Mouse (Mus musculus): Measurements from ENCODE around the gene Rnf135. TPM values are rescaled to one million over a fixed set of nuclear protein-coding genes. Genes with fewer than 3 reads are reported as not detected.

The Rnf135 gene
- total and polyA plus RNA-seq, 3 experiments = 10.9 to 12.4 (median 11.3) TPM

- 0 out of 2 replicates have a peak, but pooled peaks have one; percentile 57 for TF ChIP-seq NELFE (IDR thresholded peaks at IDR 0.05; ENCODE audit: low read depth, low read length)
- TF ChIP-seq JUN (IDR thresholded peaks at IDR 0.05; ENCODE audit: insufficient read depth, low read depth, low read length) = no peak
- TF ChIP-seq E2F4 (IDR thresholded peaks at IDR 0.05; ENCODE audit: insufficient replicate concordance, low read depth, low read length) = no peak
- TF ChIP-seq POLR2AphosphoS2 (IDR thresholded peaks at IDR 0.05; ENCODE audit: low read depth, low read length) = no peak
- no peak for TF ChIP-seq ZNF384 (IDR thresholded peaks at IDR 0.05; ENCODE audit: low read depth, low read length)
- peak; percentile 80 for TF ChIP-seq SIN3A (IDR thresholded peaks at IDR 0.05; ENCODE audit: low read length)
- peak; percentile 61 for TF ChIP-seq ELF1 (IDR thresholded peaks at IDR 0.05; ENCODE audit: low read depth, low read length)
- no peak for TF ChIP-seq MYC (IDR thresholded peaks at IDR 0.05; ENCODE audit: low read depth, low read length)
- no peak; the same call in 1 of the 2 replicates for TF ChIP-seq RAD21 (IDR thresholded peaks at IDR 0.05; ENCODE audit: low read depth, low read length)
Measured at GRCm38 (mm10) chr11:80145787-80146275, 37.8 kb upstream of the Rnf135 start (continued).

GRCm38 (mm10) chr11:80147748-80148147, 35.9 kb upstream of the Rnf135 start:
- H3K4me3 ChIP-seq (replicated peaks in 1 of 3; ENCODE audit: low read depth in 2 of 3, low read length in 2 of 3, poor library complexity in 1 of 3) = no peak overlapping the region
- in situ Hi-C loops (cut with MboI; ENCODE audit: low pct_ligation_motif_present, low pct_unique_long_range_greater_than_20kb, low sequenced_read_pairs) = no loop called here
- peak; percentile 47 for DNase-seq (ENCODE audit: extremely low read depth)
- dilution Hi-C loops (cut with MboI; ENCODE audit: extremely low pct_ligation_motif_present, extremely low pct_unique_long_range_greater_than_20kb, low sequenced_read_pairs) = no loop called here
- no peak overlapping the region for H3K27ac ChIP-seq (ENCODE audit: insufficient read depth, low read depth)
- H3K4me2 ChIP-seq (ENCODE audit: insufficient read depth, low read depth, poor library complexity, severe bottlenecking) = no peak overlapping the region
- no peaks in the 10 kb centered on the region for H3K79me2 ChIP-seq (replicated peaks; ENCODE audit: control insufficient read depth, extremely low read depth, insufficient read depth, poor library complexity, severe bottlenecking)
- peaks cover 6 to 53% of the 10 kb centered on the region in 2 experiments; a peak in 3 of 4 replicates for H3K4me1 ChIP-seq (ENCODE audit: control insufficient read depth in 1 of 2, insufficient read depth in 2 of 2)
- H3K36me3 ChIP-seq (replicated peaks in 1 of 2; ENCODE audit: control insufficient read depth in 1 of 2, insufficient read depth in 1 of 2, low read length in 1 of 2) = no peaks in the 10 kb centered on the region
- TF ChIP-seq PAX5 (IDR thresholded peaks at IDR 0.05; ENCODE audit: low read length) = no peak
- TF ChIP-seq ZNF384 (IDR thresholded peaks at IDR 0.05; ENCODE audit: low read depth, low read length) = peak; percentile 93
- no peak for TF ChIP-seq POLR2AphosphoS2 (IDR thresholded peaks at IDR 0.05; ENCODE audit: low read depth, low read length)
- no peak for TF ChIP-seq BHLHE40 (IDR thresholded peaks at IDR 0.05; ENCODE audit: low read depth, low read length)
- TF ChIP-seq CTCF (conservative IDR thresholded peaks at IDR 0.05 in 1 of 2, IDR thresholded peaks at IDR 0.05 in 1 of 2; ENCODE audit: low read depth in 2 of 2, low read length in 2 of 2) = peak; percentile 26 to 65; a peak in 3 of 4 replicates
- no peak for TF ChIP-seq CHD2 (IDR thresholded peaks at IDR 0.05; ENCODE audit: low read length)
- no peak for TF ChIP-seq MAZ (IDR thresholded peaks at IDR 0.05; ENCODE audit: low read depth, low read length)
- TF ChIP-seq ZKSCAN1 (IDR thresholded peaks at IDR 0.05; ENCODE audit: borderline replicate concordance, low read depth, low read length) = no peak
- no peak for TF ChIP-seq CHD1 (IDR thresholded peaks at IDR 0.05; ENCODE audit: low read depth, low read length)
- TF ChIP-seq TCF12 (IDR thresholded peaks at IDR 0.05; ENCODE audit: low read depth, low read length) = no peak
- TF ChIP-seq EP300 (IDR thresholded peaks at IDR 0.05; ENCODE audit: low read length) = no peak
- TF ChIP-seq MYC (IDR thresholded peaks at IDR 0.05; ENCODE audit: low read depth, low read length) = no peak
- peak; percentile 57 for TF ChIP-seq RAD21 (IDR thresholded peaks at IDR 0.05; ENCODE audit: low read depth, low read length)
- TF ChIP-seq SMC3 (IDR thresholded peaks at IDR 0.05; ENCODE audit: low read depth, low read length) = peak; percentile 37
- TF ChIP-seq ZC3H11A (IDR thresholded peaks at IDR 0.05; ENCODE audit: low read depth, low read length) = no peak
- TF ChIP-seq GABPA (IDR thresholded peaks at IDR 0.05; ENCODE audit: insufficient replicate concordance, low read depth, low read length) = no peak
- no peak for TF ChIP-seq MAFK (IDR thresholded peaks at IDR 0.05; ENCODE audit: insufficient replicate concordance, low read length)
- no peak for TF ChIP-seq USF2 (conservative IDR thresholded peaks at IDR 0.05; ENCODE audit: low read depth, low read length)
- TF ChIP-seq E2F4 (IDR thresholded peaks at IDR 0.05; ENCODE audit: insufficient replicate concordance, low read depth, low read length) = no peak
- TF ChIP-seq JUND (conservative IDR thresholded peaks at IDR 0.05; ENCODE audit: low read depth, low read length) = no peak
- TF ChIP-seq SIN3A (IDR thresholded peaks at IDR 0.05; ENCODE audit: low read length) = no peak
- no peak for TF ChIP-seq NELFE (IDR thresholded peaks at IDR 0.05; ENCODE audit: low read depth, low read length)
- H3K9me3 ChIP-seq (replicated peaks; ENCODE audit: low read length) = no peaks in the 10 kb centered on the region
- H3K9ac ChIP-seq (ENCODE audit: insufficient read depth, low read depth) = no peak overlapping the region
- no peaks in the 10 kb centered on the region for H3K27me3 ChIP-seq (replicated peaks)

All from CH12.LX (cell line).